Mouse (Mus musculus) frontal cortex, adult (tissue): ENCODE data around the gene Sdcbp2.

Experiments used
- ATAC-seq: cut with Nextera tagmentation; 2 replicates; pipeline ENCODE4 v1.9.2; 2017; ENCODE audit warnings: mild to moderate bottlenecking, moderate library complexity, mixed read lengths; ENCODE audit not compliant: low TSS enrichment

Gene Sdcbp2

DNA sequence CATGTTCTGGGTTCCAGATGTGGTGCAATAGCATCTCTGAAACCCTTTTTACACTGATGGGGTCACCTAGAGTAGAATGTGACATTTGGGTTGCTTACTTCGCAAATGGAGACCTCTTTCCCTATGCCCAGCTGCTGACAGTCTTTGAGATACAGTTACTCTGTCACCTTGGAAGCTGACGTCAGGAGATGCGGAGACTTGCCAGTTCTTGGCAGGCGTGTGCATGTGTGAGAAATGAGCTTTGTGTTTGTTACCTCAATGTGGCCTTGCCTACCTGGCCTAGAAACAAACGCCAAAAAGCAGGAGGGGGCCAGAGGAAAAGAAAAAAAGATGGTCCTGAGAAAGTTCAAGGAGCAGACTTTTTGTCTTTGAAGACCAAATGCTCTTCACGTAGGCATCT lies 5.6 kb upstream of the Sdcbp2 start:
- ATAC-seq: no peak

DNA sequence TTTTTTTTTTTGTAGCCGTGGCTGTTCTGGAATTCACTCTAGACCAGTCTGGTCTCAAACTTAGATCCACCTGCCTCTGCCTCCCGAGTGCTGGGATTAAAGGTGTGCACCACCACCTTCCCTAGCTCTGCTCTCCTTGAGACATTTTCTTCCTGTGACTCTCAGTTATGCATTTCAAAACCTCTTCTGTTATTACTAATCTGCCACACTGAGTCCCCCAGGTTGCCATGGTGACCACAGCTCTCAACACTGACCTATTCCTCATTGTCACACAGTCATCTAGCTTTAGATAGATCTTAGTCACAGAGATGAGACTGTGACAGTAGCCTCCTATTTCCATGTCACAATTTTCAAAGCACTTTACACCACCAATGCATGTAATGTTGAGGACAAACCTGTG lies 3.0 kb upstream of the Sdcbp2 start:
- no peak for ATAC-seq

DNA sequence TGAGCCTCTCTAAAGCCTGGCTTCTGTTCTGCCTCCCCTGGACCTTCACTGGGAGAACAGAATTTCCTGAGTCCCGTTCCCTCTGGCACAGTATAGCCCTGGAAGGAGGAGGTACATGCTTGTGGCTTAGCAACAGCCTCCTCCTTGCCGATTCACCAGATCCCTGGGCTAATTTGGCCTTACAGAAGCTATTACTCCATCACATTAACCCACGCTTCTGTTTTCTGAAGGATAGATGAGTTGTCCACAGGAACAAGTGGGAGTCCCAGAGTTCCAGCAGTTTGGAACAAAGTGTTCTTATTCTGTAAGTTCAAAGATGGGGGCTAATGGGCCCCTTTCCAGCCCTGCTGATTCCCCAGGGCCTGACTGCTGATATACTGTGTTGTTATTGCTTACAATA lies 1.2 kb downstream of the Sdcbp2 start:
- ATAC-seq: peak; percentile 29

DNA sequence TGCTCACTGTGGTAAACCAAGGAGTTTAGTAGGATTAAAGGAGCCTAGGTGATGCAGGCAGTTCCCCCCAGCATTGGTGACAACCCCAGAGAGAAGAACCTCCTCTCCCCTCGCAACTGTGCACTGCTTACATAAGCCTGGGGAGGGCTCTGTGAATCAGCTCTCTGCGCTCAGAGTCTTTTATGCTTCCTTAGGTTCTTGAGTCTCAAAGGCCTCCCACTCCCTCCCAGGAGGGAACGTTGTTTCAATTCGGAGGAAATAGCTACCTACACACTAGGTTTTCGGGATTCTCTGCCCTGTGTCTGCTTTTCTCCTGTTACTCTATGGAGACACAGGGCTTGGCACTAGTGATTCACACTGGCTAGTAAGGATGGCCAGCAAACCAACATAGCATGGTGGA lies 2.2 kb downstream of the Sdcbp2 start:
- ATAC-seq: peak; percentile 69

DNA sequence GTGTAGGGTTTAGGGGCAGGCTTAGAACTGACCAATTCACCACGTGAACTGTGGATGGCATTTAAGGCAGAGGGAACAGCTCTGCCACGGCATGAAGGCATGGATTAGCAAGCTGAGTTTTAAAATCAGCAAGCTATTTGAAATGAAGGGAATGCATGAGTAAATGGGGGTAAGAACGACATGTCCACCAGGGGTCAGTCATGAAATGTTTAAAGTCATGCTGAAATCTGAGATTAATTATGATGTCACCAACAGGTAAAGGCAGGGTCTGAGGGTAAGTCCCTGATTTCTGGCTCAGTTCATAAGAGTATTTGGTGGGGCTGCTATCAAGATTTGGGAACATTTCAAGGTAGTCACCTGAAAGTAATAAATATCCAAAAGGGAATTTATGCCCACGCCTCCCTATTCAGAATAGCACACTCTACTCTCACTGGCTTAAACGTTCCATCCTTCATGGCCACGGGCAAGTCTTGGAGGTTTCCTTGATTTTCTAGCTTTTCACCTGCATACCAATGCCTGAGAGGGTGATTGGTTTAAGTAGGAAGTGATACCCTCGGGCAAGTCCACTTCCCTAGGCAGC lies 2.8 kb downstream of the Sdcbp2 start:
- ATAC-seq: 0 out of 2 replicates have a peak, but pooled peaks have one; percentile 0

DNA sequence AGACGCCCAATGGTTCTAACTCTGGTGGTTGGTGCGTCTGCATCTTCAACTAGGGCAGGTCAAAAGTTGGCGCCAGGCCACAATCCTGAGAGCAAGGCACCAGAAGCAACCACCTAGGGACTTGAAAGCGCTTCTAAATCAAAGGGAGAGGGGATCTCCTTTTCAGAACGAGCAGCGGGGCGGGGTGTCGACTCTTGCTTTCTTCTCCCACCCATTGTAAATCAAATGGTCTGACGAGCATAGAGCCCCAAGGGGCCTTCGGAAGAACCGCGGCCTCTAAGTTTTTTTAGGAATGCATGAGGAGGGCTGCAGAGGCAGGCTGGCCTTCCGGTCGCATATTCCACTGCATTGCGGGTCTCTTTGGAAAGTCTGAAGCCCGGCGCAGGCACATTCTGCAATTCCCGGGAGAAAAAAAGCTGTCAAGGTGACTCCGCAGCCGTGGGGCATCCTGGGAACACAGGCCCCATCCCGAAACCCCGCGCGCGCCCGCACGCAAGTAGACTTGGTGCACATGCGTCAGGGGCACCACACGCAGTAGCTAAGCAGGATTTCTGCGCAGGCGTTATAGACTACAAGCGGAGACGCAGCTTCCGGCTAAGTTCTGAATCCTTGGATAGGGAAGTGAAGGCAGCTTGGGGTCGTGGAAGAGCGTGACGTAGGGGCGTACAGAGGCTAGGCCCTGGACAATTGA lies 3.4 kb downstream of the Sdcbp2 start:
- ATAC-seq: peak; percentile 90

DNA sequence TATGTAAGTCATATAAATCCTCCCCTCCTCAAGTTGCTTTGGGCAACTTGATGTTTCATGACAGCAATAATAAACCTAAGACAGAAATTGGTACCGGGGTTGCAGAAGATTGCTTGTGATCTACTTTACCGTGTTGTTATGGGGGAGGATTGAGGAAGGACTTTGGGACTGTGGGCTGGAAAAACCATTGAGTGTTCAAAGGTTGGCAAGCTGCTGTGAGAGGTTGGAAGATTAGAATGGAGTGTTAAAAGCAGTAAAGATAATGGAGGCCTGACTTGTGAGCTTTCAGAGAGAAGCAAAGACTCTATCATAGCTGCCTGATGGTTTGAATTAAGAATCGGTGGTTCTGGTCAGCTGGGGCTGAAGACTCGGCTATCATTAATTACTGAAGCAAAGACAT lies 6.8 kb downstream of the Sdcbp2 start:
- ATAC-seq: no peak

DNA sequence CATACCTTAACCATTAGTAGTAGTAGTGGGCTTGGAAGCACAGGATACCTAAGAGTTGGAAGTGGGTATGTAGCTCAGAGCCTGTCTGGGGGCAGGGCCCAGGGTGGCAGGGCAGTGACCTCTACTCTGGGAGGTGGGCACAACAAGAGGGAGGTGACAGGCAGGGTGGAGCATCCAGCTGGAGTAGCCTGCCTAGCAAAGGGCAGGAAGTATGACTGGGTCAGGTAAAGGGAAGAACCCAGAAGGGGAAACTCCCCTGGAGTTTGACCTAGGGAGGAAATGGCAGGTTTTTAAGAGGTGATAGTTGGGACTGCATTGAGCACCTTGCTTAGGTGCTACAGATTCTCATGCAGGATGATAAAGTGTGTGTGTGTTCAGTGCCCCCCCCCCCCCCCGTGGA lies 8.5 kb downstream of the Sdcbp2 start:
- no peak for ATAC-seq

DNA sequence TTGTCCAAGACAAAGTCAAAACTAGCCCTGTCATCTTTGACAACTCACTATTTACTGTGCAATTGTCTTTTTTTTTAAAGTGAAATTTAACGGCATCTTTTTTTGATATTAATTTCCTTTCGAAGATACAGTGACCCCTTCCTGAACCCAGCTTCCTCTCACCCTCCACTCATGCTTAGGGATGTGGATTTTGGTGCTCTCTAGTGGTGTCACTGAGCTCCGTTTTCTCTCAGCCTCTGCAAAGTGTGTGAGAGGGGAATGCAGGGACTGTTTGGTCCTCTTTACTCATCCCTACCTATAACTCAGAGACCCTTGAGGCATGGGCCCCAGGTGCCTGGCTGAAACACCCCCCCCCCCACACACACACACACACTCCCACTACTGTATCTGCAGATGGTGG lies 13.5 kb downstream of the Sdcbp2 start:
- no peak for ATAC-seq

DNA sequence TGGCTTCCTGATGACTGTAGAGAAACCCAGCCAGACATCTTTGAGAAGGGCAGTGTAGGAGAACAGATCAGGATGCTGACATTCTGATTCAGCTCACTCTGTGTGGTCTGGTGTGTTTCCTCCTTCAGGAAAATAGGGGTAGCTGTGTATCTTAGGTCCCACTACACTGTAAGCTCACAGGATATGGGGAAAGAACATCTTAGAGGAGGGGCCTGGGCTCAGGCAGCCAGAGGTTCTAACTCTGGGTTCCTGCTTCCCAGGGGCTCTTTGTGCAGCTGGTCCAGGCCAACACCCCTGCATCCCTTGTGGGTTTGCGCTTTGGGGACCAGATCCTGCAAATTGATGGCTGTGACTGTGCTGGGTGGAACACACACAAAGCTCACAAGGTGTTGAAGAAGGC lies 14.4 kb downstream of the Sdcbp2 start:
- no peak for ATAC-seq

DNA sequence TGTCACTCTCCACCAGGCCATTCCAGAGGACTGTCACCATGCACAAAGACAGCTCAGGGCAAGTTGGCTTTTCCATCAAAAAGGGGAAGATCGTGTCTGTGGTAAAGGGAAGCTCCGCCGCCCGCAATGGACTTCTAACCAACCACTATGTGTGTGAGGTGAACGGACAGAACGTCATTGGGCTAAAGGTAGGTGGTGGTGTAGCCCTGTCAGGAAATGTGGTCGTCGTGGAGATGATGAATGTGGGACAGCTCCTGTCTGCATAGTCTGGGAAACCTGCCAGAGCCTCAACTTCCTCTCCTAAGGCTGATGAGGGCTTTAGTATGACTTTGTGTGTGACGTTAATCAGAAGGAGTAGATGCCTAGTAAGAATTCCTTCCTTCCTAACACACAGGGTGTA lies 14.9 kb downstream of the Sdcbp2 start:
- no peak for ATAC-seq

DNA sequence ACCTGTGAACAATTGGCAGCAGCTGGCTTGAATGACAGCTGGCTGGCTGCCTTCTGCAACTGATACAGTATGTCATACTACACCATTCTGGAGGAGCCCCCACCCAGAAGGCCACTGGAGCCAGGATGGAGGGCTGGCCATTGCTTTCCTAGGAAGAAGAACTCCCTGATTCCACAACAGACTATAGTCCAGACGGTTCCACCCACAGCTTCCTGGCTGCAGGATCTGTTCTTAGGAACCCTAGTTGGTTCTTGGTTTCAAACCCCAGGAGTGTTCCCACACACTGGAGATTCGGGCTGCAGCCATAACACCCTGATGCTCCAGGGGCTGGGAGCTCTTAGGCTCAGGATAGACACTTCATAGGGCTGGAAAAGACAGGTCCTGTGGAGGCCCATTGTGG lies 25.6 kb downstream of the Sdcbp2 start:
- peak; percentile 76 for ATAC-seq

DNA sequence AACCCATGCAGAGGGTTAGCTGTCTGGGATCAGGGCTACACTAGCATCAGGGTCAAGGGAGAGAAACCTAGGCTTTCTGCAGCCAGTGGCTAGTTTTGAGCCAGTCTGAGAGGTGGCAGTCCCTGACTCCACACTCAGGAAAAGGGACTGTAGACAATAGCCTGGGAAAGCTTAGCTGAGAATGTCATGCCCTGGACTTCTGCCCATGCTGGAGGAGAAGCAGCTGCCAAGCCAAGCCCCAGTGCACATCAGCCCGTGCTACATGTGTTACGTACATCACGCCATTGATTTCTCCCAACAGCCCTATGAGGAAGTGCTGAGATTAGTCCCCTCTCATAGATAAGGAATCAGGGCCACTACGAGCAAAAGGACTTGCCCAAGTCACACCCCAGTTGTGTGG lies 29.7 kb downstream of the Sdcbp2 start:
- ATAC-seq: no peak

DNA sequence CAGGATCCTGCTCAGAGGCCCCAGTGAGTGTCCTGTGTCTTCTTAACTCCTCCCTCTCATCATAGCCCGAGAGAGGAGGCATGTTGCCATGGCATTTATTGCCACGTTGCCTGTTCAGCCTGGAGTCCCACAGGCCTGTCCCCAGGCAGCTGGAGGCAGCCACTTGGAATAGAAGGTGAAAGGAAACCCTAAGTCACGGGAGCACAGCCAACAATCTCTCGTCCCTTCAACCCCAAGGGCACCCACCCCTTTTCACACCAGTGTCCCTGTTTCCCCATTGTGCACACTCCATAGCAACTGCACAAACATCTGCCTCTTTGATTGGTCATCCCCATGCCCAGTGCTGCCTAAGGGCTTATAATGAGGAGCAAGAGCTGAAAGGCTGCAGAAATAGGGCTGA lies 31.2 kb downstream of the Sdcbp2 start:
- ATAC-seq: no peak

DNA sequence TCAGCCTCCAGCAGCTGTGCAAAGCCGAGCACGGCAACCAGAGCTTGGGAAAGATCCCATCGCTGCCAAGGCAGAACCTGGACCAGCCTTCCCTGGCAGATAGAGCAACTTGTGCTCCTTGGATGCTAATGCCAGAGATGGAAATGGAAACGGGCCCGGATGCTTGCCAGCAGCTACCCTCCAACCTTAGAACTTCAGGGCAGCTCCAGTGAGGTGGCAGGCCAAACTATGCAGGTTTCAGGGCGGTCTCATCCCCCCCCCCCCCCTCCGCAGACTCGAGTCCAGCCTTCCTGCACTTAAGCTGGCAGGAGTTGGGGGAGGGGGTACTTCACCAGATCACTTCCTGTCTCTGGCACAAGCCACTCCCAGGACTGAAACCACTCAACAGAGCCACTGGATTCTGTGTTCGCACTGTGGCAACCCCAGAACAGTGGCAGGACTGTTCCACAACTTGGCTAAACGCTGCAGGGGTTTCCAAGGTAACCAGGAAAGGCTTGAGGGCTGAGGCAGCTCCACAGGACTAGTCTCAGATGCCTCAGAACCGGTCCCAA lies 33.1 kb downstream of the Sdcbp2 start:
- peak; percentile 73 for ATAC-seq

DNA sequence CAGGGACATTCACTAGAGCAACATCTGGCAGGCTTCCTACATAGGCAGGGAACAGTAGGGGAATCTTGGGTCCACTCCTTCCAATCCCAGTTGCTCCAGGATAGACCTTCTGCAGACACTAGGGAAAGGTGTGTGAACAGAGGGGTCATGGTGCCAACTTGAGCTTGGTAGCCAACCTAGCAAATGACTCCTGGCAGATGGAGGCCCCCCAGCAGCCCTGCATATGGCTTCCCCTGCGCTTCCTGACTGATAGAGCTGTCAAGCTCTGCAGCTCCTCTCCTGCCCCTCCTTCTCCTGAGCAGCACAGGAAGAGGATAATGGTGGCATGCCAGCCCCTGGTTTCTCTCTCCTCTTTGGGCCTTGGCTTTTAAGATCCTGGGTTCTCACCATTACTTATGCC lies 36.0 kb downstream of the Sdcbp2 start:
- ATAC-seq: no peak

DNA sequence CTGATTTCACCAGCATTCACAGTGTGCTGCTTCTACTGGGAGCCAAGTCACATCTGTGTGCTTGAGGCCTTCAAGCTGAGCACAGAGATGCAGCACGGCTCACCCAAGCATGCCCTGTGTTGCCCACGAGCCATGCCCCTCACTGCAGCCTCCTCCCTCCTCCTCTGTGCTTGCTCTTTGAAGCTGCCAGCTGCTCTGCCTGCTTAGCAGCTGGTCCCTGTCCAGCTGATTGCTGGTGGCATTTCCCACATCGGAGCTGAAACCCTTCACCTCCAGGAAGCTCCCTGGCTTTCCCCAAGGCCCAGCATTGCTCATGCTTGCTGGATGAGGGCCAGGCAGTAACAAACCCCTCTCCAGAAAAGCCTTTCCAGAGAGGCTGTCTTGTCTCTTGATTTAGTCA lies 37.6 kb downstream of the Sdcbp2 start:
- ATAC-seq: no peak

DNA sequence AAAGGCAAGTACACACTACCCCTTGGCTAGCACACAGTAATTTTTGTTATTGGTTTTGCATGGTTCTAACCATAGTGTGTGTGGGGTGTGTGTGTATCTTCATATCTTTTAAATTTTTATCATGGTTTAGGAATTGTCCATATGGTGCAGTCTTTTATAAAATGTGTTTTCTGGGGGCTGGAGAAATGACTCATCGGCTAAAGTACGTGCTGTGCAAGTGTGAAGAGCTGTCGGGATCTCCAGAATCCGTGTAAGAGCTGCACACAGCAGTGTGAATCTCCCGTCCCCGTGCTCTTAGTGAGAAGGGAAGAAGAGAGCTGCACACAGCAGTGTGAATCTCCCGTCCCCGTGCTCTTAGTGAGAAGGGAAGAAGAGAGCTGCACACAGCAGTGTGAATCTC lies 43.4 kb downstream of the Sdcbp2 start:
- peak; percentile 77 for ATAC-seq

DNA sequence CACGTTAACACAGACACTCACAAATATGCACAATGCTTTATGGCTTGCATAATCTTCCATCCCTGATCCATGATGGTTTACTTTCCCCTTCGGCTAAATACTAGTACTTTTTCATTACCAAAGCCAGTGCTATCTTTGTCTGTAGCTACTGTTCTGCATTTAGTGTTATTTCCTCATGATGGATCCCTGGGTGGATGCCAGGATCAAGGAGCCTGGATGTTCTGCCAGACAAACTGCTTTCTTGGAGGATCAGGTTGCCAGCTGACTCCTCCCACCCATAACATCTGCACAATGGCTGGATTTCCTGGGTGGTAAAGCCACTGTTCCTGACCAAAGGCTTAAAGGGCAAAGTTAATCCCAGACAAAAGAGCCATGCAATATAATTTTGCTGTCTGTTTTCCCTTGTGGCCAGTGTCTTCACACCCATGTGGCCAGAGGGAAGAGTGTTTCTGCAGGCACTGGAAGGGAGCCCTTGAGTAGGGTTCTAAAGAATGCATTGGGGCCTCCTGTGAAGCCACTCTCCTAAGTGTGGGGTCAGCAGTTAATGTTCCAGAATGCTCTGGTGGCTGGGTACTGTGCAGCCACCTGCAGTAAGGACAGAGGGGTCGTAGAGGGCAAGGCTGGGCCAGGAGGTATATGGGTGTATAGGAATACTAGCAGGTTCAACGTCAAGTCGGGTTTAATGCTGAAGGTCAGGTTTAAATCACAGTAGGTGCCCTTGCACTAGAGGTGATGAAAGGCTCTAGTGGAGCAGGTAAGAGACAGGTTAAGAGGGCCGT lies 44.3 kb downstream of the Sdcbp2 start:
- peak; percentile 18 for ATAC-seq

DNA sequence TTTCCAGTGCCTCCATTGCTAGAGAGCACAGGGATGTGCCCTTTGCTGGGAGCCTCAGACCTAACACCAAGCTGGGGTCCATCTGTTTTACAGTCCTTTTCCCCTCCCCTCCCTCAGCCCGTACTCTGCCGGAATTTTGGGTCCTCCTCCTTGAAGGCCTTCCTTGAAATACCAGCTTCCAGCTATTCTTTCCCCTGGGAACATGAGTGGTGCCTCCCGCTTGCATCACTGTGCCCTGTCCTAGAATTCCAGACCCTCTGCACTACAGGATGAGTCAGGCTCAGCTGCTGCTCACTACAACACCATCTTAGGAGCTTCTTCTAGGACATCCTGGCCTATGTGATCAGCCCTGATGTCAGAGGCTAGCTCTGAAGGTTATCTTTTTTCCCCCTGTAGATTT lies 51.4 kb downstream of the Sdcbp2 start:
- ATAC-seq: no peak

DNA sequence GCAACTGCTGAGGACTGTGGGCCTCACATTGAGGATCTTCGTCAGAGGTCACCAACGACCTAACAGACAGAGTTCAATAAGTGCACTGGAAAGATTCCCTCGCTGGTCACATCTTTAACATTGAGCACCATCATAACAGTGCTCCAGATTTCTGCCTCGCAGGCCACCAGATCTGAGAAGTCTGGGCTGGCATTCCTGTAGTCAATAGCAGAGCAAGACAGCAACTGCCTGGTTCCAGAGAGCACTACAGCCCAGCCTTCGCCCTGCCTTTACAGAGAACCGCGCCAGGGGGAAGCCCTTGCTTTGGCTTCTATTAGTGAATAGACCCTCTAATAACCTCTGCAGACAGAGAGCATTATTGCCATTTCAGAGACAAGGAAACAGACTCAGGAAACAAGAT lies 53.9 kb downstream of the Sdcbp2 start:
- no peak for ATAC-seq

DNA sequence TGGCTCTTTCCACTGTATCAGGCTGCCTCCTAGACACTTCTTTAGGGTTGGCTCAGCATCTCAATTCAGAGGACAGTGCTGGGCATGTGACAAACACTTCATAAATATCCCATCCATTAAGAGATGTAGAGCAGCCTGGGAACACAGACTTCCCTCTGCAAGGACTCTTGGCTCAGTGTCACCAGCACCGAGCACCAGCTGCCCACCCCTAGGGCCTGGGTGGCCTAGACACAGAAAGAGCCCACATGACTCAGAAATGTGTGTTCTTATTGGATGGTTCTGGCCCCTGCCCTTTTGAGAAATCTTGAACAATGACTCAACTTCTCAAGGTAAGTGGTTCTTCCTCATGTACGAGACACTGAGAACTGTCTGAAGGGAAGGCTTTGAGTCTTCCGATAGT lies 55.6 kb downstream of the Sdcbp2 start:
- ATAC-seq: peak; percentile 15; the same call in 1 of the 2 replicates

DNA sequence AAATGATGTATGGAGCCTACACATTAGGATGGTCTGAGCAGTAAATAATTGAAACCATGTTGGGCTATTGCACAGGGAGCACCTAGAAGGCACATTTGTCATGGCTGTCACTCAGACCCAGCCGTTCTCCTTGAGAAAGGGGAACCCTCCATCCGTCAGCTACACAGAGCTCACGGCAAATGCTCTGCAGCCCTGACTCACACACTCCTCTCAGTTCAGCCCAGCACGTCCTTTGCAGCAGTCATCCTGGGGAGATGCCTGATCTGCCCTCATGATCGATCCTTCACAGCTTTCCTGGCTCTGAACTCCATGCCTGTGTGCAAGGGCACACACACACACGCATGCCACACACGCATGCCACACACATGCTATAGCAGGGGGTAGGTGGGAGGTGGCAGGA lies 56.9 kb downstream of the Sdcbp2 start:
- ATAC-seq: peak; percentile 31; the same call in 1 of the 2 replicates
